Mouse (Mus musculus): ENCODE data around the gene Adssl1.

DNA sequence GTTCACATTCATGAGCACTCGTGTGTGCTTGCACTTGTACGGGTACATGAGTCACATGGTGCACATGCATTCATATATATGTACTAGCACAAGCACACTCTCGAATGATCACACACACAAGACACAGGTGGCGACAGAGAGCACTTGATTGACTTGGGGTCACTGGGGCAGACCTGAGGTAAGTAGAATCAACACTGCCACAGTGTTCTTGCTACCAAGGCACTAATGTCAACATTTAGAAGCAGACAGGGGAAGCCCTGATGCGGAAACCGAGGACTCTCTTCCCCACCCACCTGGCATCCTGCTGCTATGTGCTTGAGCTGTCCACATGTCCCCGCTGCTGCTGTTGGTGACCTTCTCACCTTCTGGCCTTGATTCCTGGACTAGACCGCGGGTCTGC, 13.8 kb downstream of the Adssl1 start:
- TF ChIP-seq CTCF (IDR thresholded peaks at IDR 0.05; ENCODE audit: extremely low read depth, insufficient read depth, low read length) (no peak), POLR2A (IDR thresholded peaks at IDR 0.05; ENCODE audit: extremely low read depth, insufficient read depth, low read length) (no peak)

Measured in cortical plate, adult 2 months (tissue).